Mouse (Mus musculus) embryonic facial prominence, embryonic 10.5 days (tissue): ENCODE results near the gene Hes7. TPM values are rescaled to one million over a fixed set of nuclear protein-coding genes. Genes with fewer than 3 reads are reported as not detected.
A peak's percentile ranks its signal among the peaks of the same experiment; 100 is the strongest.

Experiments used
- DNase-seq: peaks from one replicate; pipeline ENCODE4 v3.0.0-alpha.2; 2017; ENCODE audit warnings: low spot score
- H3K27ac ChIP-seq: fragments of 300-500 bp; sonication (generic); replicated peaks from 2 replicates; pipeline ENCODE4 v1.5.1; 2016; ENCODE audit warnings: mild to moderate bottlenecking
- H3K27me3 ChIP-seq: fragments of 300-500 bp; sonication (generic); replicated peaks from 2 replicates; pipeline ENCODE4 v1.6.1; 2016; ENCODE audit warnings: low read depth, mild to moderate bottlenecking; ENCODE audit not compliant: poor library complexity, severe bottlenecking
- H3K36me3 ChIP-seq: fragments of 300-500 bp; sonication (generic); replicated peaks from 2 replicates; pipeline ENCODE4 v1.6.1; 2016; ENCODE audit warnings: mild to moderate bottlenecking, moderate library complexity
- H3K4me1 ChIP-seq: fragments of 300-500 bp; sonication (generic); 2 replicates; pipeline ENCODE4 v1.6.1; 2016
- H3K4me3 ChIP-seq: fragments of 300-500 bp; sonication (generic); 2 replicates; pipeline ENCODE4 v1.5.1; 2016; ENCODE audit warnings: mild to moderate bottlenecking, moderate library complexity
- H3K9me3 ChIP-seq: fragments of 300-500 bp; sonication (generic); 2 replicates; pipeline ENCODE4 v1.6.1; 2016; ENCODE audit warnings: mild to moderate bottlenecking
- whole genome bisulfite sequencing: fragments of 180-500 bp; shearing (Covaris S2); methylation state at CpG from one replicate; pipeline ENCODE4 v1.1.7; 2016; 5-methylcytosine and 5-hydroxymethylcytosine counted together
- polyA plus RNA-seq: library from polyadenylated mRNA; unstranded; fragments of >200 nt; fragmentation: Nextera tagmentation; extraction: Ambion mirVana; gene quantifications from 2 replicates; pipeline ENCODE4 v1.2.1, GENCODE M21; 2016

Gene Hes7
- polyA plus RNA-seq, 1 experiment from 2014 or later: 0.36 TPM

DNA sequence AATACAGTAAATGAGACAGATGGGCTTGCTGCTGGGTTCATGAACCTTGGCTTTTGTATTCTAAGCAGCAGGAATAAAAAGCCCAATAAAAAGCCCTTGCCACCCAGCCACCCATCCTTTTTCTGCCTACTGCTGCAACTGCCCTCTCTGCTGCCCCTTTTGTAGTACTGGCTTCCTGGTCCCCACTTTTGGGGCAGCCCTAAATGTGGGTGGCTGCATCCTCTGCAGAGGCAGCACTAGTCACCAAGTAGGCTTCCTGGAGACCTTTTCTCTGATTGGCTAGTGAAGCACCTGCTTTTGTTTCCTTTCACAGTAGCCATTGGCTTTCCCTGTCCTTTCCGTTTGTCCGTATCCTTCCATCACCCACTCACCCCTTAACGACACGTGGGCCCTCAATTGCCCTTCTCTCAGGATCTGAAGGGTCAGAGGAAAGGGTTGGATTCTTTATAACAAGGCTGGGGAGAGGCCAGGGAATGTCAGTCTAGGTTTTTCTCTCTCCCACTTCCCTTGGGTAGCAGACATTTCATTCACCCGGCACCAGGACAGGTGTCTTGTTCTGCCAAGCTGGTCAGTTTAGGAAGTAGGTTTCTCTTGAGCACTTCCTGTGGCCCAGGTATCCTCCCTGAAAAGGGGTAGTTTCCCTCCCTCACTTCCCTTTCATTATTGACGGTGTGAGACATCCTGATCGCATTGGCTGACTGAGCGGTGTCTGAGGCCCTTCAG, 22.0 kb upstream of the Hes7 start:
- no peak for DNase-seq
- Histone ChIP-seq H3K36me3 (peaks cover 28% of the 10 kb centered on the region), H3K27me3 (no peaks in the 10 kb centered on the region), H3K4me1 (peaks cover 68% of the 10 kb centered on the region), H3K9me3 (no peaks in the 10 kb centered on the region), H3K27ac (peak overlapping the region; percentile 80), H3K4me3 (peak overlapping the region; percentile 72)
- whole genome bisulfite sequencing: 27% methylated on average over 8 of the region's 8 CpGs

- peak; percentile 96 for DNase-seq
- H3K9me3 ChIP-seq: no peaks in the 10 kb centered on the region
- peaks cover 68% of the 10 kb centered on the region for H3K4me1 ChIP-seq
- peaks cover 33% of the 10 kb centered on the region for H3K36me3 ChIP-seq
- H3K27me3 ChIP-seq: no peaks in the 10 kb centered on the region
- H3K27ac ChIP-seq: peak overlapping the region; percentile 80
- 0% methylated on average over 19 of the region's 19 CpGs for WGBS
- H3K4me3 ChIP-seq: peak overlapping the region; percentile 72
Measured at GRCm38 (mm10) chr11:69098762-69099091, 21.5 kb upstream of the Hes7 start.

DNA sequence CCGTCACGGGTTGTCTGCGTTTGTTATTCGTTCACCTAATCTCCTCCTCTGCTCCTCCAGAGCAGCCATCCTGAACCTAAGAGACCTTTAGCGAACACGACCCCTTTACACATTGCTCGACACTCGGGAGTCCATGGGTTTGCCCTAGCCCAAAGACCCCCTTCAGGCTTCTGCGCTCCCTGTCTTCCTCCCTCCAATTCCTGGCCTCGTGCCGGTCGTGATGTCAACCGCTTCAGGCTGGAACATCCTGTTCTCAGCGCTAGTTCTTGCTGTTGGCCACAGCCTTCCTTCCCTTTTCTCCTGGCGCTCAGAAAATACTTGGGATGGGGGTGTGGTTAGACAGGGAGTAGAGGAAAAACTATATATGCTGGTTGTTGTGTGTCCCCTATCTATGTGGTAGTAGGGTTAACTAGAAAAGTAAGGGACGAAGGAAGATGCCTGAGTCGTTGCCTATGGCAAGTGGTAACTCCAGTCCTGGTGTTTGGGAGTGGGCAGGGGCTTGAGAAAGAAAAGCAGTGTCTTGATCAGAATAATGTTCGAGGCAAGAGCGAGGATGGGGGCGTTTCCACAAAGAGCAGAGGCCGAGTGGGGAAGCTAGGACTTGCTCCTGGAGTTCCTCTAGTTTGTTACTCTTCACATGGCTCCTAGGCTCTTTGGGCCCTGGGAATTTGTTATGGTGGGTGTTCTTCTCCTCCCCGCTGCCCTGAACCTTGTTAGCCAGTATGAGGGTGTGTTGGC, 20.9 kb upstream of the Hes7 start:
- H3K27me3 ChIP-seq: no peaks in the 10 kb centered on the region
- DNase-seq: no peak
- 2% methylated on average over 22 of the region's 22 CpGs for WGBS
- H3K4me3 ChIP-seq: peak overlapping the region; percentile 72
- peaks cover 62% of the 10 kb centered on the region for H3K4me1 ChIP-seq
- H3K9me3 ChIP-seq: no peaks in the 10 kb centered on the region
- peaks cover 39% of the 10 kb centered on the region for H3K36me3 ChIP-seq
- H3K27ac ChIP-seq: peak overlapping the region; percentile 80

DNA sequence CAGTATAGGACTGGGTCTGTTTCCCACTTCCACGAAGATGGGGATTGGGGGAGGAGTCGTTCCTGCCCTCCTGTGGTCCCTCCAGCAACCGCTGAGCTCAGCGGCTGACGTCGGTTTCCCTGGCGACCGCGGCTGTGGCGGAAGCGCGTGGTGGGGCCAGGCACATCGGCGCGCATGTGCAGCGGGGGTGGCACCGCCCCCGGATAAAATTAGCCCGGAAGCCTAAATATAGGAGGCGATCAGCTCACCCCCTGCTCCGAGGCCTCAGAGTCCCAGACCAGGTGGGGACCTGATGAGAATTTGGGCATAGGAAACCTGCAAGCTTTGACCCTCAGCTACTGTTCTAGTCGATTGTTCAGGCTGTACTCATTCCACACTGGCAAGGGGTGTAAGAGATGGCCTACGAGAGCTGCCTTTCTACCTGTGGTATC, 20.3 kb upstream of the Hes7 start:
- peak; percentile 91 for DNase-seq
- H3K27me3 ChIP-seq: no peaks in the 10 kb centered on the region
- H3K27ac ChIP-seq: peak overlapping the region; percentile 80
- H3K9me3 ChIP-seq: no peaks in the 10 kb centered on the region
- 2% methylated on average over 23 of the region's 23 CpGs for WGBS
- H3K4me1 ChIP-seq: peaks cover 59% of the 10 kb centered on the region
- H3K36me3 ChIP-seq: peaks cover 45% of the 10 kb centered on the region
- H3K4me3 ChIP-seq: peak overlapping the region; percentile 72

DNA sequence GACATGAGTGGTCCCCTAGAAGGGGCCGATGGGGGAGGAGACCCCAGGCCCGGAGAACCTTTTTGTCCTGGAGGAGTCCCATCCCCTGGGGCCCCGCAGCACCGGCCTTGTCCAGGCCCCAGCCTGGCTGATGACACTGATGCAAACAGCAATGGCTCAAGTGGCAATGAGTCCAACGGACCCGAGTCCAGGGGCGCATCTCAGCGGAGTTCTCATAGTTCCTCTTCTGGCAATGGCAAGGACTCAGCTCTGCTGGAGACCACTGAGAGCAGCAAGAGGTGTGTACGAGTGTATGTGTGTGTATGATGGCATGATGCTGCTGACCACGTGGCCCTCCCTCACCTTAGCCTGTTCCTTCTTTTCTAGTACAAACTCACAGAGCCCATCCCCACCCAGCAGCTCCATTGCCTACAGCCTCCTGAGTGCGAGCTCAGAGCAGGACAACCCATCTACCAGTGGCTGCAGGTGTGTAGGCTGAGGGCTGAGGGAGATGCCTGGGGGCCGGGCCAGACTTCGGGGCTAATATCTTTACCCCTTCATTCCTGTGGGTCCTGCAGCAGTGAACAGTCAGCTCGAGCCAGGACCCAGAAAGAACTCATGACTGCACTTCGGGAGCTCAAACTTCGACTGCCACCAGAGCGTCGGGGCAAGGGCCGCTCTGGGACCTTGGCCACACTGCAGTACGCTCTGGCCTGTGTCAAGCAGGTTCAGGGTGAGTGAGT, 19.4 kb upstream of the Hes7 start:
- Histone ChIP-seq H3K4me1 (peaks cover 52% of the 10 kb centered on the region), H3K36me3 (peaks cover 54% of the 10 kb centered on the region), H3K4me3 (peak overlapping the region; percentile 72), H3K27me3 (no peaks in the 10 kb centered on the region), H3K27ac (peak overlapping the region; percentile 80), H3K9me3 (no peaks in the 10 kb centered on the region)
- 90% methylated on average over 20 of the region's 20 CpGs for WGBS
- no peak for DNase-seq

GRCm38 (mm10) chr11:69101604-69102402, 18.4 kb upstream of the Hes7 start:
- WGBS: 89% methylated on average over 21 of the region's 21 CpGs
- Histone ChIP-seq H3K36me3 (peaks cover 64% of the 10 kb centered on the region), H3K27ac (no peak overlapping the region), H3K4me1 (peaks cover 42% of the 10 kb centered on the region), H3K9me3 (no peaks in the 10 kb centered on the region), H3K27me3 (no peaks in the 10 kb centered on the region), H3K4me3 (no peak overlapping the region; the same call in 1 of the 2 replicates)
- no peak for DNase-seq

GRCm38 (mm10) chr11:69102403-69102725, 17.8 kb upstream of the Hes7 start:
- Histone ChIP-seq H3K4me3 (no peak overlapping the region), H3K4me1 (peaks cover 36% of the 10 kb centered on the region), H3K9me3 (no peaks in the 10 kb centered on the region), H3K36me3 (peaks cover 69% of the 10 kb centered on the region), H3K27ac (no peak overlapping the region), H3K27me3 (no peaks in the 10 kb centered on the region)
- WGBS: 92% methylated on average over 7 of the region's 7 CpGs
- DNase-seq: no peak

- no peaks in the 10 kb centered on the region for H3K9me3 ChIP-seq
- peaks cover 28% of the 10 kb centered on the region for H3K4me1 ChIP-seq
- 94% methylated on average over 14 of the region's 14 CpGs for WGBS
- peaks cover 77% of the 10 kb centered on the region for H3K36me3 ChIP-seq
- no peak for DNase-seq
- no peaks in the 10 kb centered on the region for H3K27me3 ChIP-seq
- no peak overlapping the region for H3K4me3 ChIP-seq
- no peak overlapping the region for H3K27ac ChIP-seq
Measured at GRCm38 (mm10) chr11:69103121-69103520, 17.1 kb upstream of the Hes7 start.

GRCm38 (mm10) chr11:69103531-69104435, 16.4 kb upstream of the Hes7 start:
- Histone ChIP-seq H3K4me3 (peak overlapping the region; percentile 8; the same call in 1 of the 2 replicates), H3K27me3 (no peaks in the 10 kb centered on the region), H3K4me1 (peaks cover 22% of the 10 kb centered on the region), H3K36me3 (peaks cover 84% of the 10 kb centered on the region), H3K9me3 (no peaks in the 10 kb centered on the region), H3K27ac (no peak overlapping the region)
- DNase-seq: no peak
- WGBS: 94% methylated on average over 15 of the region's 15 CpGs

DNA sequence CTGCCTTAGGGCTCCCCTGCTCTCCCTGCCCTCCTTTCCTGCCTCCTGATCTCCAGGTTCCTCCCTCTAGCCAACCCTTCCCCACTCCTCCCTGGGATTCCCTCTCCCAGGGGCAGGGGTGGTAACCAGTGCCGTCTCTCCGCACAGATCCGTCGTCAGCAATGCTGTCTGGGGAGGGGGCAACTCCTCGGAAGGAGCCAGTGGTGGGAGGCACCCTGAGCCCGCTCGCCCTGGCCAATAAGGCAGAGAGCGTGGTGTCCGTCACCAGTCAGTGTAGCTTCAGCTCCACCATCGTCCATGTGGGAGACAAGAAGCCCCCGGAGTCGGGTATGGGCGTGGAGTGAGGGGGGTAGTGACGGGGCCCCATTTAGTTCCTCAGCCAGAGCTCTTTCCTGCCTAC, 15.7 kb upstream of the Hes7 start:
- Histone ChIP-seq H3K4me1 (peaks cover 20% of the 10 kb centered on the region), H3K4me3 (peak overlapping the region; percentile 8; the same call in 1 of the 2 replicates), H3K36me3 (peaks cover 91% of the 10 kb centered on the region)

DNA sequence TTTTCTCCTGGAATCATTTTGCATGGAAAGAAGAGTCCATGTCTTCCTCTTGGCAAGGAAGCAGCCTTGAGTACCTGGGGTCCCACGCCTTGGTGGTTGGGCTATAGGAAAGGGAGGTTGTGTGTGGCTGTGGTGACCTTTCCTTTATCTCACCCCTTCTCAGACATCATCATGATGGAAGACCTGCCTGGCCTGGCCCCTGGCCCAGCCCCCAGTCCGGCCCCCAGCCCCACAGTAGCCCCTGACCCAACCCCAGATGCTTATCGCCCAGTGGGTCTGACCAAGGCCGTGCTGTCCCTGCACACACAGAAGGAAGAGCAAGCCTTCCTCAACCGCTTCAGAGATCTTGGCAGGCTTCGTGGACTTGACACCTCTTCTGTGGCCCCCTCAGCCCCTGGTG, 15.0 kb upstream of the Hes7 start:
- H3K9me3 ChIP-seq: no peaks in the 10 kb centered on the region
- DNase-seq: no peak
- H3K27me3 ChIP-seq: no peaks in the 10 kb centered on the region
- WGBS: 89% methylated on average over 6 of the region's 6 CpGs
- H3K4me1 ChIP-seq: peaks cover 19% of the 10 kb centered on the region
- no peak overlapping the region for H3K27ac ChIP-seq
- no peak overlapping the region for H3K4me3 ChIP-seq
- peaks cover 92% of the 10 kb centered on the region for H3K36me3 ChIP-seq

More for the DNA sequence above, 15.7 kb upstream of the Hes7 start:
- no peak for DNase-seq
- 89% methylated on average over 14 of the region's 14 CpGs for WGBS
- no peak overlapping the region for H3K27ac ChIP-seq
- H3K27me3 ChIP-seq: no peaks in the 10 kb centered on the region
- H3K9me3 ChIP-seq: no peaks in the 10 kb centered on the region
